Mouse (Mus musculus) stomach, postnatal 0 days (tissue): Measurements from ENCODE around the gene Polr2l. TPM values are rescaled to one million over a fixed set of nuclear protein-coding genes. Genes with fewer than 3 reads are reported as not detected.

ENCODE experiments used
- ATAC-seq: fragments of 200-750 bp; cut with Nextera tagmentation; 2 replicates; pipeline ENCODE4 v1.8.0; 2017; ENCODE audit not compliant: low FRiP score, low TSS enrichment
- DNase-seq: peaks from one replicate; pipeline ENCODE4 v3.0.0-alpha.2; 2016; ENCODE audit warnings: low spot score
- H3K27ac ChIP-seq: fragments of 300-500 bp; sonication (generic); replicated peaks from 2 replicates; pipeline ENCODE4 v1.5.1; 2014; ENCODE audit warnings: mild to moderate bottlenecking, control low read depth
- H3K27me3 ChIP-seq: fragments of 300-500 bp; sonication (generic); 2 replicates; pipeline ENCODE4 v1.6.1; 2014; ENCODE audit warnings: low read length; ENCODE audit not compliant: control insufficient read depth, insufficient read depth
- H3K36me3 ChIP-seq: fragments of 300-500 bp; sonication (generic); 2 replicates; pipeline ENCODE4 v1.6.1; 2014; ENCODE audit warnings: low read length, mixed read lengths; ENCODE audit not compliant: control insufficient read depth, insufficient read depth
- H3K4me1 ChIP-seq: fragments of 300-500 bp; sonication (generic); replicated peaks from 2 replicates; pipeline ENCODE4 v1.6.1; 2014; ENCODE audit warnings: antibody characterized with exemption; ENCODE audit not compliant: control insufficient read depth, insufficient read depth
- H3K4me2 ChIP-seq: fragments of 300-500 bp; sonication (generic); replicated peaks from 2 replicates; pipeline ENCODE4 v1.6.1; 2014; ENCODE audit warnings: low read depth, mild to moderate bottlenecking, control low read depth, moderate library complexity
- H3K4me3 ChIP-seq: fragments of 300-500 bp; sonication (generic); 2 replicates; pipeline ENCODE4 v1.5.1; 2014; ENCODE audit warnings: low read depth, low read length, control low read depth
- H3K9ac ChIP-seq: fragments of 300-500 bp; sonication (generic); 2 replicates; pipeline ENCODE4 v1.6.1; 2014; ENCODE audit warnings: mild to moderate bottlenecking, low read length, control low read depth, mixed read lengths
- H3K9me3 ChIP-seq: fragments of 300-500 bp; sonication (generic); 2 replicates; pipeline ENCODE4 v1.6.1; 2016; ENCODE audit warnings: low read length; ENCODE audit not compliant: control insufficient read depth
- CTCF ChIP-seq: IDR thresholded peaks from 2 replicates; pipeline ENCODE4 v1.5.1; 2016; ENCODE audit warnings: antibody characterized with exemption, low read depth, mild to moderate bottlenecking, moderate library complexity
- EP300 ChIP-seq: optimal IDR thresholded peaks from 2 replicates; pipeline ENCODE3; 2016; ENCODE audit warnings: antibody characterized with exemption
- WGBS: fragments of 180-500 bp; shearing (Covaris S2); extraction: QIAGEN DNeasy Blood & Tissue Kit; methylation state at CpG from one replicate; pipeline ENCODE4 v1.1.7; 2014; 5-methylcytosine and 5-hydroxymethylcytosine counted together
- polyA plus RNA-seq: library from polyadenylated mRNA; unstranded; fragments of >200 nt; fragmentation: Nextera tagmentation; extraction: Ambion mirVana; gene quantifications from 2 replicates; pipeline ENCODE4 v1.2.1, GENCODE M21; 2015

The Polr2l gene
- polyA plus RNA-seq, 1 experiment from 2014 or later, result 60.2 TPM

GRCm38 (mm10) chr7:141429840-141430584, 44.9 kb downstream of the Polr2l start:
- Histone ChIP-seq H3K27me3 (no peaks in the 10 kb centered on the region), H3K4me3 (no peak overlapping the region), H3K9me3 (no peaks in the 10 kb centered on the region), H3K4me1 (no peaks in the 10 kb centered on the region; the same call in 1 of the 2 replicates), H3K27ac (no peak overlapping the region), H3K9ac (no peak overlapping the region), H3K36me3 (peaks cover 11% of the 10 kb centered on the region; the same call in 1 of the 2 replicates), H3K4me2 (no peak overlapping the region)
- TF ChIP-seq CTCF (no peak), EP300 (no peak)
- WGBS, result 57% methylated on average over 9 of the region's 9 CpGs
- no peak for ATAC-seq
- DNase-seq, result no peak

DNA sequence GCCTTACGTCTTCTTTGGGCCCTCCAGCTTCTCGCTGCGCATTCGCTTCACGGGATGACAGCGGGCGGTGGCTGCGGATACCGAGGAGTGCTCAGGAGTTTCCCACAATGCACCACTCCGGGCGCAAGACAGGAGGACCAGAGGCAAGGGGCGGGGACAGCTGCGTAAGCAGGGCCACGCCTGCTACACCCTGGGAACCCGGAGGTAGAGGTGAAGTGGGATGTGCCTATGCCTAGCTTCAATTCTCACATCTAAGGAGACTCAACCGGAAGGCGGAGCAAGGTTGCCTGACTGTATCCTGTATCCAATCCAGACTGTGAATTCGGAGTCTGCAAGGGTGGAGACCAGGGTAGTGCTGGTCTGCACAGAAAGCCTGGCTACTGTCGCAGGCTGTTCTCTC, 45.6 kb downstream of the Polr2l start, which contains the start of gene Cend1:
Gene Cend1 (minus strand): TSS at position 182 of the 400 bp plus-strand sequence.
- no peaks in the 10 kb centered on the region for H3K27me3 ChIP-seq
- H3K9me3 ChIP-seq, result no peaks in the 10 kb centered on the region
- no peaks in the 10 kb centered on the region; the same call in 1 of the 2 replicates for H3K4me1 ChIP-seq
- 4% methylated on average over 19 of the region's 19 CpGs for WGBS
- peak within 1 kb of the TSS; percentile 23; the same call in 1 of the 2 replicates for H3K4me2 ChIP-seq
- DNase-seq, result peak; percentile 75
- TF ChIP-seq CTCF, result no peak
- H3K9ac ChIP-seq, result no peak within 1 kb of the TSS
- H3K4me3 ChIP-seq, result no peak within 1 kb of the TSS
- ATAC-seq, result peak; percentile 74
- no peak within 1 kb of the TSS for H3K27ac ChIP-seq
- peaks cover 11% of the 10 kb centered on the region; the same call in 1 of the 2 replicates for H3K36me3 ChIP-seq

DNA sequence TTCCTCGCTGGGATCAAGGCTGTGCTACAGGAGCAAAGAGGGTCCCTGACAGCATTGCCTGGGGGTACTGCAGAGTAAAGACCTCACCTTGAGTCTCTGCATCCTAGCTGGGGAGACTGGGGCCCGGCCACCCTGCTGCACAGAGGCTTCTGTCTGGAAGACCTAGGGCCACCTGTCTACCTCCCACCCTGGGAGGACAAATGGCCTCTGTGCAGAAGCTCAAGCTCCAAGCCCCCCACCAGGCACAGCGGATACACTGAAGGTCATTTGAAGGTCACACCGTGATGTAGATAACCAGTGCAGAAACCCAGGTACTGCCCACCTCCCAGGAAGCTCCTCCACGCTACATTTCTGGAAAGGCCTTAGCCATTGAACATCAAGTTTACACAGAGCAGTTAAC, 46.2 kb downstream of the Polr2l start:
- Histone ChIP-seq H3K27ac (no peak overlapping the region), H3K9ac (no peak overlapping the region), H3K4me3 (no peak overlapping the region), H3K4me2 (no peak overlapping the region), H3K36me3 (peaks cover 11% of the 10 kb centered on the region; the same call in 1 of the 2 replicates), H3K9me3 (no peaks in the 10 kb centered on the region), H3K4me1 (no peaks in the 10 kb centered on the region; the same call in 1 of the 2 replicates), H3K27me3 (no peaks in the 10 kb centered on the region)
- TF ChIP-seq CTCF (no peak), EP300 (no peak)
- 45% methylated on average over 5 of the region's 5 CpGs for WGBS
- DNase-seq, result no peak
- ATAC-seq, result no peak

DNA sequence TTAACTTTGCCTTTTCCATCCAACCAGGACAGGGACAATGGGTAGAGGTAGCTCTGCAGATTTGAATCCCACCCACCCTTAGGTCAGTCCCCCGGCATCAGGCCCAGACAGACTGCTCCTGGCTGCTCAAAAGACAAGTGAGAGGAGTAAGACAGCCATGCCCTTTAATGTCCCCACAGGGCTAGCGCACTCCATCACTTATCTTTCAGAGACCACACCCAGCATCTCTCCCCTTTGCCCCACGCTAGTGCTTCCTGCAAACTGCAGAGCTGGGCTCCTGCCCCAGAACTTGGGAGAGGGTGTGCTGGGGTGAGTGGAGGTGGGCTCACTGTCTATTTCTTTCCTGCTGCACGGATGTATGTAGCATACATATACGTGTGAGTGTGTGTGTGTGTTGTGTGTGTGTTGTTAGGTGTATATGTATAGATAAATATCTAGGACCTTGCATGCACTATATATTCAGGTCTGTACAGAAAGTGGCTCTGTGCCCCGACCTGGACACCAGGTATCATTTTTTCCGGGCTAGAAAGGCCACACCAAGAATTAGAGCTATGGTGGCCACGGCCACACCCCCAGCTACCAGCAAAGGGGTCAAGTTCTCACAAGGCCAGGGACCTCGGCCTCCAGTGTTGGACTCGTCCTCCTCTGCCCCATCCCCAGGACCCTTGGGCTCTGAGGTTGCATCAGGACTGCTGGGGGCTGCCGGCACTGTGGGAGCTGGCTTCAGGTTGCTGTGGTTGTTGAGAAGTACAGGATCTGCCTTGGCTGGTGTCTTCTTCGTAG, 47.8 kb downstream of the Polr2l start:
- Histone ChIP-seq H3K36me3 (peaks cover 7% of the 10 kb centered on the region; the same call in 1 of the 2 replicates), H3K9me3 (no peaks in the 10 kb centered on the region), H3K4me1 (no peaks in the 10 kb centered on the region; the same call in 1 of the 2 replicates), H3K27me3 (no peaks in the 10 kb centered on the region), H3K27ac (no peak overlapping the region), H3K4me2 (no peak overlapping the region), H3K9ac (no peak overlapping the region), H3K4me3 (no peak overlapping the region)
- no peak for DNase-seq
- ATAC-seq, result no peak
- TF ChIP-seq CTCF (no peak), EP300 (no peak)
- WGBS, result 76% methylated on average over 12 of the region's 12 CpGs

DNA sequence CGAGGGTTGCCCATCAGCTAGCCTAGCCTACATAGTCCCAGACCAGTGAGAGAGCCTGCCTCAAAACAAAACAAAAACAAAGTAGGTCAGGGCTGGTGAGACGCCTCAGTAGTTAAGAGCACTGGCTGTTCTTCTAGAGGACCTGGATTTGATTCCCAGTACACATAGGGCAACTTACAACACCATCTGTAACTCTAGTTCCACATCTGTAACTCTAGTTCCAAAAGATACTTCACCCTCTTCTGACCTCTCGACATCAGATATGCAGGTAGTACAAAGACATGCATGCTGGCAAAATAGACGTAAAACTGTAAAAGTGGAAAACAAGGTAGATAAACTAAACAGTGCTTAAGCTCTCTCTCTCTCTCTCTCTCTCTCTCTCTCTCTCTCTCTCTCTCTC, 51.1 kb downstream of the Polr2l start:
- Histone ChIP-seq H3K4me1 (no peaks in the 10 kb centered on the region), H3K27me3 (no peaks in the 10 kb centered on the region), H3K4me2 (no peak overlapping the region), H3K36me3 (no peaks in the 10 kb centered on the region), H3K9me3 (no peaks in the 10 kb centered on the region), H3K4me3 (no peak overlapping the region), H3K9ac (no peak overlapping the region), H3K27ac (no peak overlapping the region)
- ATAC-seq (no peak), DNase-seq (no peak)
- TF ChIP-seq EP300 (no peak), CTCF (no peak)
- 64% methylated on average over 4 of the region's 4 CpGs for WGBS

Other genes starting within 250 kb of the Polr2l start
- gene Phrf1, start 246.3 kb downstream of the Polr2l start, polyA plus RNA-seq, result 19.1 and 19.9 TPM in 2 replicates
- gene Irf7, start 208.7 kb downstream of the Polr2l start, polyA plus RNA-seq, result 11.3 and 12.2 TPM in 2 replicates
- gene Cdhr5, start 198.3 kb downstream of the Polr2l start, polyA plus RNA-seq, result 1.2 and 2.0 TPM in 2 replicates
- 2.2 and 2.4 TPM in 2 replicates for gene Sct, start 196.0 kb downstream of the Polr2l start, polyA plus RNA-seq
- 0.06 and 0.16 TPM in 2 replicates for gene Drd4, start 183.1 kb downstream of the Polr2l start, polyA plus RNA-seq
- 37.6 and 40.1 TPM in 2 replicates for gene Deaf1, start 147.4 kb downstream of the Polr2l start, polyA plus RNA-seq
- 18.6 and 19.7 TPM in 2 replicates for gene Tmem80, start 147.4 kb downstream of the Polr2l start, polyA plus RNA-seq
- gene Eps8l2, start 136.3 kb downstream of the Polr2l start, polyA plus RNA-seq, result 86.1 and 96.5 TPM in 2 replicates
- 459 and 468 TPM in 2 replicates for gene Taldo1, start 82.9 kb downstream of the Polr2l start, polyA plus RNA-seq
- gene Gatd1, start 61.0 kb downstream of the Polr2l start, polyA plus RNA-seq, result 30.8 and 33.8 TPM in 2 replicates
- 2.0 and 2.5 TPM in 2 replicates for gene Cend1, start 45.6 kb downstream of the Polr2l start, polyA plus RNA-seq
- gene Slc25a22, start 37.2 kb downstream of the Polr2l start, polyA plus RNA-seq, result 17.2 and 17.6 TPM in 2 replicates
- 1.8 and 2.0 TPM in 2 replicates for gene Pidd1, start 31.1 kb downstream of the Polr2l start, polyA plus RNA-seq
- 1,187 and 1,334 TPM in 2 replicates for gene Rplp2, start 27.8 kb downstream of the Polr2l start, polyA plus RNA-seq
- 82.1 and 88.0 TPM in 2 replicates for gene Pnpla2, start 19.9 kb downstream of the Polr2l start, polyA plus RNA-seq
- gene Cracr2b, start 14.0 kb downstream of the Polr2l start, polyA plus RNA-seq, result 20.8 and 23.5 TPM in 2 replicates
- gene Cd151, start 7.7 kb downstream of the Polr2l start, polyA plus RNA-seq, result 22.6 and 27.5 TPM in 2 replicates
- gene Tspan4, start 108 bp upstream of the Polr2l start, polyA plus RNA-seq, result 56.9 and 58.7 TPM in 2 replicates
- gene Chid1, start 64.7 kb upstream of the Polr2l start, polyA plus RNA-seq, result 20.8 and 22.6 TPM in 2 replicates
- gene Ap2a2, start 87.0 kb upstream of the Polr2l start, polyA plus RNA-seq, result 30.8 and 33.0 TPM in 2 replicates
- gene Muc6, start 180.2 kb upstream of the Polr2l start, polyA plus RNA-seq, result 11.3 and 13.6 TPM in 2 replicates
- 0.23 and 0.40 TPM in 2 replicates for gene Muc2, start 215.2 kb upstream of the Polr2l start, polyA plus RNA-seq